Mouse (Mus musculus) urinary bladder, adult 2 months (tissue): ENCODE data around the gene Wnt10b. TPM values are rescaled to one million over a fixed set of nuclear protein-coding genes. Genes with fewer than 3 reads are reported as not detected.

ENCODE experiments used
- DNase-seq: peaks from one replicate; pipeline ENCODE4 v3.0.0; 2022; ENCODE audit warnings: low spot score
- polyA plus RNA-seq: library from polyadenylated mRNA; depleted of rRNA; stranded (reverse); fragments of >200 nt; gene quantifications from 2 replicates; pipeline ENCODE4 v1.2.3, GENCODE M21; 2012

Gene Wnt10b
- polyA plus RNA-seq, 1 experiment, result 6.8 TPM

GRCm38 (mm10) chr15:98796803-98797595, 19.0 kb upstream of the Wnt10b start:
- DNase-seq, result no peak

DNA sequence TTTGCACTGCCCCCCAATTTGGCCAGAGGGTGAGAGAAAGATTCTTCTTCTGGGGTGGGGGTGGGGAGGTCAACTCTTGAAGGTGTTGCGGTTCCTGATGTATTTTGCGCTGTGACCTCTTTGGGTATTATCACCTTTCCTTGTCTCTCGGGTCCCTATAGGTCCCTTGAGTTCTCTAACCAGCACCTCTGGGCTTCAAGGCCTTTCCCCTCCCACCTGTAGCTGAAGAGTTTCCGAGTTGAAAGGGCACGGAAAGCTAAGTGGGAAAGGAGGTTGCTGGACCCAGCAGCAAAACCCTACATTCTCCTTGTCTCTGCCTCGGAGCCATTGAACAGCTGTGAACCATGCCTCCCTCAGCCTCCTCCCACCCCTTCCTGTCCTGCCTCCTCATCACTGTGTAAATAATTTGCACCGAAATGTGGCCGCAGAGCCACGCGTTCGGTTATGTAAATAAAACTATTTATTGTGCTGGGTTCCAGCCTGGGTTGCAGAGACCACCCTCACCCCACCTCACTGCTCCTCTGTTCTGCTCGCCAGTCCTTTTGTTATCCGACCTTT, 15.3 kb upstream of the Wnt10b start:
- DNase-seq, result no peak

DNA sequence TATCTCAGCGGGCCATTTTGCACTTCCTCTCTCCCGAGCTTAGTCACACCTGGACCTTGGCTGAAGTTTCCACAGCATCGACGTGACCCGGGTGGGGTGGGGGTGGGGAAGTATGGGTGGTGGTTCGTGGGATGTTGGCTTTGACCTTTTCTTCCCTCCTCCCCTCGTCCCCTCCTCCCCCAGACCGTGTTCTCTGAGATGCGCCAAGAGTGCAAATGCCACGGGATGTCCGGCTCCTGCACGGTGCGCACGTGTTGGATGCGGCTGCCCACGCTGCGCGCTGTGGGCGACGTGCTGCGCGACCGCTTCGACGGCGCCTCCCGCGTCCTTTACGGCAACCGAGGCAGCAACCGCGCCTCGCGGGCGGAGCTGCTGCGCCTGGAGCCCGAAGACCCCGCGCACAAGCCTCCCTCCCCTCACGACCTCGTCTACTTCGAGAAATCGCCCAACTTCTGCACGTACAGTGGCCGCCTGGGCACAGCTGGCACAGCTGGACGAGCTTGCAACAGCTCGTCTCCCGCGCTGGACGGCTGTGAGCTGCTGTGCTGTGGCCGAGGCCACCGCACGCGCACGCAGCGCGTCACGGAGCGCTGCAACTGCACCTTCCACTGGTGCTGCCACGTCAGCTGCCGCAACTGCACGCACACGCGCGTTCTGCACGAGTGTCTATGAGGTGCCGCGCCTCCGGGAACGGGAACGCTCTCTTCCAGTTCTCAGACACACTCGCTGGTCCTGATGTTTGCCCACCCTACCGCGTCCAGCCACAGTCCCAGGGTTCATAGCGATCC, 14.5 kb upstream of the Wnt10b start:
- DNase-seq, result no peak

GRCm38 (mm10) chr15:98791771-98792170, 13.8 kb upstream of the Wnt10b start:
- no peak for DNase-seq

DNA sequence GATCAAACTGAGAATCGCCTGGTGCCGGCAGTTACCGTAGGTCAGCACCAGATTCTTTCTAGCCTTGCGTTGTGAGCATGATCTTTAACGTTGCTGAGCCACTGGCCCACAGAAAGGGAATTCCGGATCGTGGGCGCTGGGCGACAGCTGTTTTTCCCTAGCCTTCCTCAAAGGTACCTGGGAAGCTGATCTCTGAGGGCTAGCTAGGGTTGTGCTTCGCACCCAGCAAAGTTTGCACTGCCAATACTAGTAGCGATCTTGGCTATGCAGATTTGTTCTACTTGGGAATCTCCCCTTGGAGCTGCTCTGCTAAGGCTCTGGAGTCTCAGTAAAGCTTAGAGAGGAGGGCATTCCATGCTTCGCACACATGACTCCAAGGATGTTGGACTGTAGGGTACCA, 13.3 kb upstream of the Wnt10b start:
- no peak for DNase-seq

GRCm38 (mm10) chr15:98790761-98791160, 12.8 kb upstream of the Wnt10b start:
- DNase-seq, result no peak

DNA sequence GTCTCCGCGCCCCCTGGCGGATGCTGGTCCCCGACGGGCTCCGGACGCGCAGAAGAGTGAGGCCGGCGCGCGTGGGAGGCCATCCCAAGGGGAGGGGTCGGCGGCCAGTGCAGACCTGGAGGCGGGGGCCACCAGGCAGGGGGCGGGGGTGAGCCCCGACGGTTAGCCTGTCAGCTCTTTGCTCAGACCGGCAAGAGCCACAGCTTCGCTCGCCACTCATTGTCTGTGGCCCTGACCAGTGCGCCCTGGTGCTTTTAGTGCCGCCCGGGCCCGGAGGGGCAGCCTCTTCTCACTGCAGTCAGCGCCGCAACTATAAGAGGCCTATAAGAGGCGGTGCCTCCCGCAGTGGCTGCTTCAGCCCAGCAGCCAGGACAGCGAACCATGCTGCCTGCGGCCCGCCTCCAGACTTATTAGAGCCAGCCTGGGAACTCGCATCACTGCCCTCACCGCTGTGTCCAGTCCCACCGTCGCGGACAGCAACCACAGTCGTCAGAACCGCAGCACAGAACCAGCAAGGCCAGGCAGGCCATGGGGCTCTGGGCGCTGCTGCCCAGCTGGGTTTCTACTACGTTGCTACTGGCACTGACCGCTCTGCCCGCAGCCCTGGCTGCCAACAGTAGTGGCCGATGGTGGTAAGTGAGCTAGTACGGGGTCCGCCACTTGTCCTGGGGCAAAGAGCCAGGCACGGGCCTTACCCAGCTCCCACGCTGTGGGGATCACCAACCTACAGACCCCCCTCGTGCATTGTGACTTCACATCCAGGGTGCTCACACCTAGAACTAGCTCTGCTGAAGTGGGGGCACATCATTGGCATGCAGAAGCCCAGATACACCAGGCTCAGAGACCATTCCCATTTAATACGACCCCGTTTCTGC, 11.9 kb upstream of the Wnt10b start, which contains the start of gene Wnt1:
TSS of gene Wnt1 (plus strand) at position 197 of the 875 bp plus-strand sequence.
- no peak for DNase-seq

- peak; percentile 39 for DNase-seq
These were observed 11.2 kb upstream of the Wnt10b start for GRCm38 (mm10) chr15:98788972-98789660.

DNA sequence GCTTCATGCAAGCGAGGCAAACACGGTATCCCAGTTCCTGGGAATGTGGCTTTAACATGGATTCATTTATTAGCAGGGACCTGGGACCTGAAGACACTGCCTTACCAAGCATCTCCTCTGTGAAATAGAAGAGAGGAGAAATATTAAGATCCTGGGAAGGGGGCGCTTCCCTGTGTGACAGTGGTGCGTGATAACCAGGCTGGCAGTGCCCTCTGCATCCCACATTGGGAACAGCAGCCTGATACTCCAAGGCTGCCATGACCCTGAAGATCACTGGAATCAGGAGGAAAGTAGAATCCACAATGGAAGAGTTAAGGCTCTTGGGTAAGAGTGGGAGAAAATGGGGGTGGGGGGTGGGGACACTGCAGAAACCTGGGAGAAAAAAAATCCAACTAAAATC, 10.0 kb upstream of the Wnt10b start:
- no peak for DNase-seq

DNA sequence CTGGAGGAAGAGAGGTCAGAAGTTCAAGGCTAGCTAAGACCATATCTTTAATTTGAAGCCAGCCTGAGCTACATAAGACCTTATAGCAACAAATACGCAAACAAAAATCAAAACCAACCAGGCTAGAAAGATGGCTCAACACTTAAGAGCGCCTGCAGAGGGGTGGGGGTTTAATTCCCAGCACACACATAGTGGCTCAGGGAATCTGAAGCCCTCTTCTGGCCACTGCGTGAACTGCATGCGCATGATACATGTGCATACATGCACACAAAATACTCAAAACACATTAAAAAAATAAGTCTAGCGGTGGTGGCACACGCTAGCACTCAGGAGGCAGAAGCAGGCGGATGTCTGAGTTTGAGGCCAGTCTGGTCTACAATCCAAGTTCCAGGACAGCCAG, 7.8 kb upstream of the Wnt10b start:
- no peak for DNase-seq

- DNase-seq, result no peak
These were observed 3.2 kb upstream of the Wnt10b start for GRCm38 (mm10) chr15:98781166-98781565.

- no peak for DNase-seq
These were observed 2.6 kb upstream of the Wnt10b start for GRCm38 (mm10) chr15:98780573-98780972.

DNA sequence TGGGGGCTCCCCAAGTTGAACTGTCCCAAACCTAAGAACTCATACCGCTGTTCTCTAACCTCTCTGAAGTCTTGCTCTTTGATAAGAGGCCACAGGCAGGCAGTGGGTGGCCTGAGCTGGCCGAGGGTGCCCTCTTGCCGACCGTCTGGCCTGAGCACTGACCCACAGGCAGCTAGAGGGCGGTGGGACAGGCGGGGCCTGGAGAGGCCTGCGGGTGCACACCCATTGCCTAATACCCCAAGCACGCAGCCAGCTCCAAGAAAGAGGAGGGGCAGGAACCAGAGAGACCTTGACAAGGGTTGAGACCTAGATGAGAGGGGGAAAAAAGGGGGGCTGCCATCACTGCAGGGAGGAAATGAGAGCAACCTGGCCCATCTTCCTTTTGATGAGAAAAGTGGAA, 2.1 kb upstream of the Wnt10b start:
- no peak for DNase-seq

DNA sequence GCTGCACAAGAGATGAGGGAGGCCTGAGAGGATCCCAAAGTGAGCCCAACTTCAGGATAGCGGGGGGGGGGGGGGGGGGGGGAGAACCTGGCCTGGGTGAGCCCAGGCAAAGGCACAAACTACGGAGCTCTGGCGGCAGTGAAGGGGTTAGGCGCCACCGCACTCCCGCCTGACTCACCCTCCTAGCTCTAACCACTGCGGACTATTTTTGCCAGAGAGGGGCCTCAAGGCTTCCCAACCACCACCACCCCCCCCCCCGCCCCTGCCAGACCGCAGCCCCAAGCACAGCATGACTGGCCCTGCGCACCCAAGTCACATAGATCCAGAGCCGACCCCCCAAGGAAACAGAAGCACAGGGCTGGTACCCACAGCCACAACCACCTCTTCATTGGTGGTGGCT, 856 bp upstream of the Wnt10b start:
- no peak for DNase-seq

- no peak for DNase-seq
These were observed 331 bp upstream of the Wnt10b start for GRCm38 (mm10) chr15:98778191-98778770.

DNA sequence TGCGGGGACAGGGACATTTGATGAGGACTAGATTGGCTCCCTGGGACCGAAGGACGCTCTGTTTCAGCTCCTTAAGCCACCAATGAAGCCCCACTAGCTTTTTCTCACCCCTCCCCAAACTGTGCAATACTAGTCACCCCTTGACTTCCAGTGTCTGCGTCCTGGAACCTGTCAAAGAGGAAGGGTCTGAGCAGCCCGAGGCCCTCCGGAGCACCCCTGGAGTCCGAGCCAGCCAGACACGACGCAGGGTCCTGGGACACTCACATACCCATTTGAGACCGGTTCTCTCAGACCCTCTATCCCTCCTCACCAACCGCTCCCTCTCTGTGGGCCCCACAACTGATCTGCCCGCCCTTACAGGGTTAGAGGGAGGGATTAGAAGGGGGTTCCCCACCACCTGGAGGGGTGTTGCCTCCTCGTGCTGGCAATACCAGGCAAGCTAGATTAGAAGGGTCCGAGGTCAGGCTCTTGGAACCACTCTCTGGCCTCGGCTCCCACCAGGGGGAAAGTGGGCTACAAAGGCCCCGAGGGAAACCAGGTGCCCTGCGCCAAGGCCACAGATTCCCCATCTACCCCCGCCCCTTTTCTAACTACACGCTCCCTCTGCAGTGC, 839 bp downstream of the Wnt10b start:
- DNase-seq, result no peak

DNA sequence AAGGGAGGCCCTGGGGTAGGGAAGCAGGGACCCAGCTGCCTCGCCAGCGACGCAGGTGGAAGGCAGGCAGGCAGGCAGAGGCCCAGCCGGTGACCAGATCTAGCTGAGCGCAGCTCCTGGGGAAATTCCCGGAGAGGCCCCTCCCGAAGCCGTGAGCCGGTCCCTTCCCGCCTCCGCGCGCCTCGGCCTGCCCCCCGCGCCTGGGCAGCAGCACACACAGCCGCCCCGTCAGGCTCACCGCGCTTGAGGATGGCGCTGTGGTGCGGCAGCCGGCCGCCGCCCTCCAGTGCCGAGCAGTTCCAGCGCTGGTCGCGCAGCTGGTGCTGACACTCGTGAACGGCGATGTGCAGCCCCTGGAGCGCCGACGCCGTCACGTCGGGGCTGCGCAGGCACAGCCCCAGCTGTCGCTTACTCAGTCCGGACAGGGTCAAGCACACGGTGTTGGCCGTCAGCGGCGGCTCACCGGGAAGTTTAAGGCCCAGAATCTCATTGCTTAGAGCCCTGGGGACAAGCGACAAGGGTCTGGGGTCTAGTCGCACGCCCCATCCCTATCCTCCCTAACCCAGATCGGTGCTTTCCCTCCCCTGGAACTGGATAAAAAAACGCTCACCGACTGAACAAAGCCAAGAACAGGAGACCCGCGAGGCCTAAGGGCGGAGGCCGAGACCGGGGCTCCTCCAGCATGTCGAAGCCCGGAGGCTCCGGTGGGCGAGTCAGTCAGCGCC, 1.5 kb downstream of the Wnt10b start:
- no peak for DNase-seq

DNA sequence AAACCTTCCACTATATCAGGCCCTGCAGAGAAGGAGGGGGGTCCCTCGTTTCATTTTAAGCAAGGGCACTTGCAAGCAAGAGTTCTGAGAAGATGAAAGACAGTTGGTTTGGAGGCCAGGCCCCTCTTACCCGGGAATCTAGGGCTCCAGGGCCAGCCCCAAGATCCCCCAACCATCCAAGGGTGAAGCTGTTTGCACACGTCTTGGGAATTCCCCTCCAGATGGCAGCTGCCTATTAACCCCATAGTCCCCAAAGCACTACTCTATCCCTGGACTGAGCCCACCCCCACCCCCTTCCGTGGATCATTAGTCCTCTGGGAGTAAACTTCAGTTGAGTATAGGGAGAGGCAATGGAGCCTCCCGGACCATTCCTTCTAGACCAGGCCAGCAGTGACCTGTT, 2.4 kb downstream of the Wnt10b start:
- no peak for DNase-seq

DNA sequence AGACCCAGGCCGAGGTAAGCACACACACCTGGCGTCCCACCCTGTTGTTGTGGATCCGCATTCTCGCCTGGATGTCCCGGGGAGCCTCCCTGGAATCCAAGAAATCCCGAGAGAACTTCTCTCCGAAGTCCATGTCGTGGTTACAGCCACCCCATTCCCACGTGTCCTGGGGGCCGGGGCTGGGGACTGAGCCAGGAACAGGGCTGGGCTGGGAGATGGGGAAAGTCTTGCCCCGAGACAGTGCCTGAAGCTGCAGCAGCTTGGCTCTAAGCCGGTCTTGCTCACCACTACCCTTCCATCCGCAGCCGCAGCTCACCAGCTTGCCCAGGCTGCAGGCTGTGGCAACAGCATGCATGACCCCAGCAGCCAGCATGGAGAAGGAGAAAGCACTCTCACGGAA, 3.9 kb downstream of the Wnt10b start:
- DNase-seq, result no peak
